Mouse (Mus musculus): ENCODE results near the gene D330020A13Rik.
A peak's percentile ranks its signal among the peaks of the same experiment; 100 is the strongest.
"Not testable (repeated sequence)": the region's sequence is repeated elsewhere in the genome, so short reads cannot be mapped to it uniquely, and the experiment has no call there.

Gene D330020A13Rik

DNA sequence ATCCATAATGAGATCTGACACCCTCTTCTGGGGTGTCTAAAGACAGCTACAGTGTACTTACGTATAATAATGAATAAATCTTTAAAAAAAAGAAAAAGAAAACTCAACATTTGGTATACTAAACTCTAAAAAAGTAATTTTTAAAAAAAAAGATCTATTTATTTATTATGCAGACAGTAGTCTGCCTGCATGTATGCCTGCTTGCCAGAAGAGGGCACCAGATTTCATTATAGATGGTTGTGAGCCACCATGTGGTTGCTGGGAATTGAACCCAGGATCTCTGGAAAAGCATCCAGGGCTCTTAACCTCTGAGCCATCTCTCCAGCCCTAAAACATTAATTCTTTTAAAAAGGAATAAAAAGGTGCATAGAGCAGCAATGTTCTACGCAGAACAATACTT lies 2.4 kb downstream of the D330020A13Rik start:
- not testable (repeated sequence) for DNase-seq (ENCODE audit: low spot score in 2 of 2)

DNA sequence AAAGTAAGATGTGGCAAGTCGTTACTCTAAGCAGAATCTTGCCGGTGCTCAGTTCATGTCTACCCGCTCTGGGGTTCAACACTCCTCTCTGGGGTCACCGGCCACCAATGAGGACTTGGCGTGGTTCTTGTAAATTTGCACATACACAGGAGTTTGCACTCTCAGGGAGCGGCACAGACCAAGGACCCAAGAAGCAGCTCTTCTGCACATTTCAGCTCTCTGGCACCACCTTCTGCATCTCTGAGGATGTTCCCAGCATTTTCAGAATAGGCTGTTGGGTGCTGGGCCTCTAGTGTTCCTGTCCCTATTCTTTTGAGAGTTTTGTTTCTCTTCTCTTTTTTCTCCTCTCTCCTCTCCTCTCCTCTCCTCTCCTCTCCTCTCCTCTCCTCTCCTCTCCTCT lies 7.0 kb downstream of the D330020A13Rik start:
- peak in 1 of 2 experiments; percentile 13 for DNase-seq (ENCODE audit: low spot score in 2 of 2)

DNA sequence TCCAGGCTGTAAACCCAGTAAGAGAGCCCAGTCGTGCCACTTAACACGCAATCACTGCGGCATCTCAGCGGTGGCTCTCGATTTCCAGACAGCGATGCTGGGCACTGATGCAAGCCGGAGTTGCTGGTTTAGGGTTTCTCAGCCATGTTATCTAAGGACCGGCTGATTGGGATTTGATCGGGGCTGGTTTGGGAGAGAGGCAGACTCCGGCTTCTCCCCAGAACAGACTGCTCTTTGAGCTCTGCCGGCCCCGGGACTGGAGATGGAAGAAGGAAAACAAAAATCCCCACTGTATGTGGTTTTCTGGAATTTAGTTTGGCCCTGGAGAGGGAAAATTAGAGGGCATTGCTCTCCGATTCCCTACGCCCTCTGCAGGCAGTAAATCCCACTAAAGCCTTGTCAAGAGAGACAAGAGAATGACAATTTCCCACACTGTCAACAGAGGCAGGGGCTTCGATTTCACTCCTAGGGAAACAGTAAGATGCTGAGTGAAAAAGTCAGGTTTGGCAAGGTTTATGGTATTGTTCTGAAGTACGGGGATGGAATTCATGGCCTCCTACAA lies 8.7 kb downstream of the D330020A13Rik start:
- DNase-seq (ENCODE audit: low spot score in 2 of 2) = no peak

- DNase-seq (ENCODE audit: low spot score in 2 of 2) = no peak
Observed at GRCm38 (mm10) chr6:120306859-120307594, 12.9 kb downstream of the D330020A13Rik start.

DNA sequence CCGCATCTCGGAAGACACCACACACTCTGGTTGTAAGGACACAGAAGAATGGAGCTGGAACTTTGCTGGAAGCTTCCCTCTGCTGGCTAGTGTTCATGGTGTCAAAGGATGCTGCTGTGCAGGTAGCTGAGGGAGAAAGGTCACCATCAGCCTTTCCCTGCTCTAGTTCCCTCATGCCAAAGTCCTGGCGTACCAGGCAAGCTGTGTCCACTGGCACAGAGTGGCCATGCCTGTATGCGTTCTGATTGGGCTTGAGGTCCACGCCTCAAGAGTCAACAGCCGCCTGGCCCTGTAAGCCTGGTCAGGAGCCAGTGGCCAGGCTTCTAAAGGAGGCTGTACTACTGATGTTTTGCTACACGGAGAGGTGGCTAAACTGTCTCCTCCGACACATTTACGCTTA lies 15.2 kb downstream of the D330020A13Rik start:
- no peak for DNase-seq (ENCODE audit: low spot score in 2 of 2)

- no peak for DNase-seq (ENCODE audit: low spot score in 2 of 2)
Observed at GRCm38 (mm10) chr6:120309787-120310186, 15.6 kb downstream of the D330020A13Rik start.

- no peak for DNase-seq (ENCODE audit: low spot score in 2 of 2)
Observed at GRCm38 (mm10) chr6:120312443-120312842, 18.3 kb downstream of the D330020A13Rik start.

- no peak for DNase-seq (ENCODE audit: low spot score in 2 of 2)
Observed at GRCm38 (mm10) chr6:120318303-120318940, 24.3 kb downstream of the D330020A13Rik start.

DNA sequence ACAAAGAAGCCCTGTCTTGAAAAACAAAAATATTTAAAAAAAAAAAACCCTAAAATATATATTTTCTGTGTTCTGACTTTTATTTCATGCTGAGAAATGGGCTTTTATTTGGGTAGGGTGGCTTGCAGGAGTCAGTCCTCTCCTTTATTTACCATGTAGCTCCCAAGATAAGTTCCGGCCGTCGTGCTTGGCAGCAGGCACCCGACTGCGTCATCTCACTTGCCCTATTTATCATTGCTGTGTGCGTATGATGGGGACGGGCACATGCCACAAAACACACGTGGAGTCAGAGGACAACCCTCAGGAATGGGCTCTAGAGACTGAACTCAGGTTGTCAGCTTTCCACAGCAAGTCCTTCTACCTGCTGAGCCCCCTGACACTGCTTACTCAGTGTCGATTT lies 25.0 kb downstream of the D330020A13Rik start:
- DNase-seq (ENCODE audit: low spot score in 2 of 2) = no peak

- no peak for DNase-seq (ENCODE audit: low spot score in 2 of 2)
Observed at GRCm38 (mm10) chr6:120320369-120320768, 26.2 kb downstream of the D330020A13Rik start.

DNA sequence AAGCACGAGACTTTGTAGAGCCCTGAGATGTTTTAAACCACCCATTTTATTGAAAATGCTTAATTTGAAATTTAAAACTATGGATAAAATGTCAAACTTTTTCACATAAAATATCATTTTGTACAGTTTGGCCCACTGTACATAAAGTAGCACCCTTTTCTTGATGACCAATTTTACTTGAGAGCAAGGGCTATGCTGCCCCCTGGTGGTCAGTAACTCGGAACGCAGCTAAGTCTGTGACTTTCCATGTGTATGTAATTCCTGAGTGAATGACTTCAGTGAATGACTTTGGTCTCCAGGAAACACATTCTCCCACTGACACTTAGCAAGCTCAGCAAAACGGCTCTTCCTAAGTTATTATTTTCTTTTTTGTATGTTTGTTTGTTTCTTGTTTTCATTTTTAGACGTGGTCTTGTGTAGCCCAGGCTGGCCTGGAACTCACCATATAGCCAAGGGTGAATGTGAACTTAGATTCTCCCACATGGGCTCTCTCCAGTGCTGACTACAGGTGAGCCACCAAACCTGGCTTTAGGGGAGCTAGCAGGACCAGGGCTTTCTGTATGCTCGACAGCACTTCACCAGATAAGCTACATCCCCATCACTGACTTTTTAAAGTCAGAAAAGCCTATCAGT lies 30.2 kb downstream of the D330020A13Rik start:
- peak; percentile 17 to 36 for DNase-seq (ENCODE audit: low spot score in 2 of 2)

DNA sequence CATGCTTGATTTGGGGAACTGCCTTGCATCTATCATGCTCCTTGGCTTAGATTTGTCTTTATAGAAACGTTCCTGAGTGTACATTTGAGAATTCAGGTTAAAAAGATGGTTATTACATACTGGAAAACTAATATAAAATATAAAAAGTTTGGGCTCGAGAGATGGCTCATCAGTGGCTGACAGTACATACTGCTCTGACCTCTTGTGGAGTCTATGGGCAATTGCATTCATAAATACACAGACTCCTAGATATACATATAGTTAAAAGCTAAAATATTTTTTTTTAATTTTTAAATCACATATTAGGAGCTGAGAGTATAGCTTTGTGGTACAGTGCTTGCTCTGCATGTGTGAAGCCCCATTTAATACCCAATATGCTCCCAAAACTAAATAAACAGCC lies 38.2 kb downstream of the D330020A13Rik start:
- no peak for DNase-seq (ENCODE audit: low spot score in 2 of 2)

- DNase-seq (ENCODE audit: low spot score in 2 of 2) = no peak
Observed at GRCm38 (mm10) chr6:120343992-120344391, 49.8 kb downstream of the D330020A13Rik start.

Measured in urinary bladder, adult 18-20 months (tissue).